Mouse (Mus musculus) adipocyte (in vitro differentiated cells): ENCODE results near the gene Nras.
A peak's percentile ranks its signal among the peaks of the same experiment; 100 is the strongest.

Source experiments
- DNase-seq: peaks from one replicate; pipeline ENCODE4 v3.0.0-alpha.2; 2016; ENCODE audit warnings: low spot score

Nras gene

GRCm38 (mm10) chr3:103098662-103099061 is 40.6 kb downstream of the Nras start:
- DNase-seq: no peak

DNA sequence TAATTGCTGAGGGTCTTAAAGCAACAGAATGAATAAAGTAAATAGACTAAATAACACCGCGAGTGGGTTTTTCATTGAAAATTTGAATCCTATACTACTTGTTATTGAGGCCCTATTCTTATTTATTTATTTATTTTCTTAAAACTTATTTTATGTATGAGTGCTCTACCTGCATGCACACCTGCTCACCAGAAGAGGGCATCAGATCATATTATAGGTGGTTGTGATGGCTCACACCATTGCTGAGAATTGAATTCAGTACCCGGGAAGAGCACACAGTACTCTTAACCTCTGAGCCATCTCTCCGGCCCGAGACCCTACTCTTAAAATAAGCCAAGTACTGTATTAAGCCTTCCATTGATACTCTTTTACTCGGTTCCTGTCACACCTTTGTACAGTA is 41.6 kb downstream of the Nras start:
- no peak for DNase-seq

DNA sequence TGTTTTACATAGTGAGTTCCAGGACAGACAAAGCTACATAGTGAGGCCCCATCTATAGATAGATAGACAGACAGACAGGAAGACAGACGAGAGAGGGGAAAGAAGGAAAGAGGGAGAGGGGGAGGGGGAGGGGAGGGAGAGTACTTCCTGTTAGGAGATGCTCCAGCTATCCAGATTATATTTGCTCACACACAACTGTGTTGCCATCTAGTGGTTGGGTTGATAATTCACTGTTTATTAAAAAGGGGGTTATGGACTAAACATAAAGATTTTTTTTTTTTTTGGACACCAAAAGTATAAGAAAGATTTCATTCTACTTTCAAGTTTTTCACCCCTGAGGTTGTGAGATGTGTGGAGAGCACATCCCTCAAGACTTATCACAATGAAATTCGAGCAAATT is 42.6 kb downstream of the Nras start:
- peak; percentile 51 for DNase-seq

- DNase-seq: no peak
Measured at GRCm38 (mm10) chr3:103101194-103101593, 43.1 kb downstream of the Nras start.

DNA sequence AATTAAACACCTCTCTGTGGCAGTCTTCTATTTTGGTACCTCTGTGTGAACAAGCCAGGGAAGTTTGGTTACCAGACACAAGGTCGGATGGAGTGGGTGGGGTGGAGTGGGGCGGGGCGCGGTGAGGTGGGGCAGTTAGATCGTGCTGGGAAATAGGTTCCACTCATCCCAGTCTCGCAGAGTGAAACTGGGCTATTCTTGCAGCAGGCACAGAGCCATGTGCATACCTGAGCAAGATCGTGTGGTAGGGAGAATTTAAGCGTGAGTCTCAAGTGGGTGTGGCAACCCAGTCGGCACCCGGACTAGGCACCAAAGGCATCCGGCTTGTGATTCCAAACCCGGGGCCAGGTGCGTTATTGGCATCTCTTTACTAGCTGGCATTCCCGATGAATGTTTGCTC is 43.8 kb downstream of the Nras start:
- no peak for DNase-seq

- peak; percentile 83 for DNase-seq
Measured at GRCm38 (mm10) chr3:103102454-103103390, 44.6 kb downstream of the Nras start, which contains the start of gene Dennd2c. Gene Dennd2c (plus strand): TSS chr3:103102604.

DNA sequence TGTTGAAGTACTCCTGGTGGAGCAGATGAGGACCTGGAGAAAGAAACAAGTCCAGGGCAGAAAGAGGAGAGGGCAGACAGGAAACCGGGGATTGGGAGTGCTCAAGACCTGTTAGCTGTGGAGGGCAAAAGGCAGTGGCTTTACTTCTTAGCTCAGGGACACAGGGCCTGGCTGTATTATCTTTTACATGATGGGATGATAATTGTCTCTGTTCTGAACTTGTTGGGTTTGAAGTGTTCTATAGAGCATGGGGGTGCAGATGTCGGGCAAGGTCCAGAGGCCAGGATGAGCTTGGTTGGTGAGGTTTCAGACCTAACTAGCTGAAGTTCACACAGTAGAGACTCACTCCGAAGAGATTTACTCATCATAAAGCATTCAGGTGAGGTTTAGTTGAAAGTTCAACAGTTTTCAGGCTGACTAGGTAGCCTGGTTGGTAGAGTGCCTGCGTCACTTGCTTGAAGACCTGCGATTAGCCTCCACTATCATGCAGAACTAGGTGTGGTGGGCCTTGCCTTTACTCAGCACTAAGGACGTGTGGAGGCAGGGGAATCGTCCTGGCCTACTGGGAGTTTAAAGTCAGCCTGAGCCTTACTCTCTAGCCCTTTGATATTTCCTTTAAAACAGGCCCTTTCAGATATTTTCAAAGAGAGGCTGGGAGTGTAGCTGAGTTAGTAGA is 49.6 kb downstream of the Nras start:
- no peak for DNase-seq

DNA sequence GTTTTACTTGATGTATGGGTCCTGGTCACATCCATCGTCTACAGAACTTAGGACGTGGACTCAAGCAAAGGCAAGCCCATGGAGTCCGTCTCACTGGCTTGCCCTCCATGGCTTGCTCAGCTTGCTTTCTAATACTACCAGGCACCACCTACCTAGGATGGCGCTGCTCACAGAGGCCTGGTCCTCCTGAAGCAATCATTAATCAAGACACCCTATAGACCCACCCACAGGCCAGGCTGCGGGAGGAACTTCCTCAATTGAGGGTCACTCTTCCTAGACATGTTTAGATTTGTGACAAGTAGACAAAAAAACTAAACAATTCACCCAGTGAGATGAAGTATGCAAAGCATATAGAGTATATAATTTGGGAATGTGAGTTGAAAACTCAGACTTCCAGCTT is 54.1 kb downstream of the Nras start:
- no peak for DNase-seq
